Mouse (Mus musculus): ENCODE measurements around the gene Dync1i1.

DNA sequence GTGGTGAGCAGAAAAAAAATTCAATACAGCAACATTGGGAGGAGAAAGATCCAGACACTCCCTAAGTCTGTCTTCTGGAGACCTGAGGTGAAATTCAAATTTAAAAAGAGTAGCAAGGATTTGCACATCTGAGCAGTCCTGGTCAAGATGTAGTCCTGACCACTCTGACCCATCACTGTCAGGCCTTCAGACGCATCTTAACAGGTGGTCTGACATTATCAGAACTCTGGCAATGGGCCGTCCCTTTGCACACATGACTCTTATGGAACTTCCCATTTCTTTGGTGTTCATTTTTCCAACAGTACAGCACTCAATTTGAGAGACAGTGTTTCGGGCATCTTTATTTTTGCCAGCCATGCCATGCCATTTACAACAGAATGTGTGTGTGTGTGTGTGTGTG, 12.8 kb upstream of the Dync1i1 start:
- TF ChIP-seq POLR2A (IDR thresholded peaks at IDR 0.05; ENCODE audit: low read depth, low read length) (no peak), CTCF (IDR thresholded peaks at IDR 0.05; ENCODE audit: borderline replicate concordance, insufficient read depth, low read length) (no peak)
